Mouse (Mus musculus): ENCODE results near the gene Vmn2r9.
"Not testable (repeated sequence)": the region's sequence is repeated elsewhere in the genome, so short reads cannot be mapped to it uniquely, and the experiment has no call there.

Vmn2r9 gene

GRCm38 (mm10) chr5:108852501-108852900 is at the start of gene Vmn2r9:
TSS of gene Vmn2r9 (minus strand) at chr5:108852601.
- not testable (repeated sequence) for DNase-seq

GRCm38 (mm10) chr5:108866746-108867145 is 14.3 kb upstream of the Vmn2r9 start:
- peak in 1 of 2 experiments; percentile 4 for DNase-seq

GRCm38 (mm10) chr5:108849466-108849865 is 2.9 kb downstream of the Vmn2r9 start:
- DNase-seq, result no peak

GRCm38 (mm10) chr5:108836156-108836555 is 16.2 kb downstream of the Vmn2r9 start:
- DNase-seq, result peak in 1 of 2 experiments; percentile 24

- DNase-seq, result peak in 1 of 2 experiments; percentile 2
Observed at GRCm38 (mm10) chr5:108823276-108823675, 29.1 kb downstream of the Vmn2r9 start.

- DNase-seq, result not testable (repeated sequence)
Observed at GRCm38 (mm10) chr5:108808750-108809149, 43.7 kb downstream of the Vmn2r9 start, which contains the start of gene Vmn2r8. TSS of gene Vmn2r8 (minus strand) at chr5:108808850.

- no peak for DNase-seq
Observed at GRCm38 (mm10) chr5:108803646-108804045, 48.8 kb downstream of the Vmn2r9 start.

- not testable (repeated sequence) for DNase-seq
Observed at GRCm38 (mm10) chr5:108795263-108795662, 57.1 kb downstream of the Vmn2r9 start, which contains the start of gene Tmed11. TSS of gene Tmed11 (minus strand) at chr5:108795363.

GRCm38 (mm10) chr5:108790385-108790784 is 62.0 kb downstream of the Vmn2r9 start:
- DNase-seq, result peak; percentile 1 to 6

All from kidney, adult 8-10 months (tissue).